Mouse (Mus musculus): Measurements from ENCODE around the gene Cnfn. TPM values are rescaled to one million over a fixed set of nuclear protein-coding genes. Genes with fewer than 3 reads are reported as not detected.

Cnfn gene
- polyA plus RNA-seq, 1 experiment from 2014 or later, result not detected

GRCm38 (mm10) chr7:25398610-25399009 lies 29.1 kb upstream of the Cnfn start, which contains the start of gene Lipe:
Gene Lipe, minus strand, starts transcription at chr7:25398710.
- H3K27ac ChIP-seq (replicated peaks), result no peak within 1 kb of the TSS
- H3K36me3 ChIP-seq, result no peaks in the 10 kb centered on the region
- 73% methylated on average over 1 of the region's 1 CpGs for WGBS
- H3K4me1 ChIP-seq, result peaks cover 25% of the 10 kb centered on the region
- H3K27me3 ChIP-seq (replicated peaks), result no peaks in the 10 kb centered on the region
- no peak for ATAC-seq (ENCODE audit: extremely low read depth, insufficient number of reproducible peaks, low FRiP score, low TSS enrichment)
- no peak within 1 kb of the TSS for H3K4me2 ChIP-seq
- H3K9me3 ChIP-seq, result no peaks in the 10 kb centered on the region
- no peak within 1 kb of the TSS for H3K4me3 ChIP-seq
- no peak within 1 kb of the TSS for H3K9ac ChIP-seq

GRCm38 (mm10) chr7:25396621-25397020 lies 27.1 kb upstream of the Cnfn start:
- Histone ChIP-seq H3K27ac (replicated peaks) (peak overlapping the region; percentile 61; the same call in 1 of the 2 replicates), H3K4me2 (peak overlapping the region; percentile 90), H3K9ac (0 out of 2 replicates have a peak overlapping the region, but pooled peaks have one; percentile 62), H3K9me3 (no peaks in the 10 kb centered on the region), H3K4me3 (peak overlapping the region; percentile 70), H3K27me3 (replicated peaks) (no peaks in the 10 kb centered on the region), H3K36me3 (no peaks in the 10 kb centered on the region), H3K4me1 (peaks cover 20% of the 10 kb centered on the region)
- 91% methylated on average over 14 of the region's 14 CpGs for WGBS
- ATAC-seq (ENCODE audit: extremely low read depth, insufficient number of reproducible peaks, low FRiP score, low TSS enrichment), result no peak

- H3K9ac ChIP-seq, result peak overlapping the region; percentile 87
- H3K4me1 ChIP-seq, result peaks cover 24% of the 10 kb centered on the region
- H3K4me2 ChIP-seq, result peak overlapping the region; percentile 90
- WGBS, result 6% methylated on average over 51 of the region's 52 CpGs
- H3K27ac ChIP-seq (replicated peaks), result peak overlapping the region; percentile 61
- H3K4me3 ChIP-seq, result peak overlapping the region; percentile 70
- no peaks in the 10 kb centered on the region for H3K27me3 ChIP-seq (replicated peaks)
- H3K36me3 ChIP-seq, result no peaks in the 10 kb centered on the region
- H3K9me3 ChIP-seq, result no peaks in the 10 kb centered on the region
- peak; percentile 92 for ATAC-seq (ENCODE audit: extremely low read depth, insufficient number of reproducible peaks, low FRiP score, low TSS enrichment)
Measured at GRCm38 (mm10) chr7:25395558-25396521, 26.3 kb upstream of the Cnfn start.

- Histone ChIP-seq H3K9ac (peak overlapping the region; percentile 87), H3K36me3 (no peaks in the 10 kb centered on the region), H3K27me3 (replicated peaks) (no peaks in the 10 kb centered on the region), H3K9me3 (no peaks in the 10 kb centered on the region), H3K4me1 (peaks cover 31% of the 10 kb centered on the region), H3K27ac (replicated peaks) (peak overlapping the region; percentile 29; the same call in 1 of the 2 replicates), H3K4me2 (peak overlapping the region; percentile 90), H3K4me3 (peak overlapping the region; percentile 70)
- under 1% methylated on average over 22 of the region's 22 CpGs for WGBS
- ATAC-seq (ENCODE audit: extremely low read depth, insufficient number of reproducible peaks, low FRiP score, low TSS enrichment), result no peak
Measured at GRCm38 (mm10) chr7:25395186-25395557, 25.6 kb upstream of the Cnfn start.

GRCm38 (mm10) chr7:25394754-25395153 lies 25.2 kb upstream of the Cnfn start:
- Histone ChIP-seq H3K27me3 (replicated peaks) (no peaks in the 10 kb centered on the region), H3K36me3 (no peaks in the 10 kb centered on the region), H3K27ac (replicated peaks) (no peak overlapping the region; the same call in 1 of the 2 replicates), H3K4me3 (peak overlapping the region; percentile 70), H3K9ac (peak overlapping the region; percentile 87), H3K4me2 (peak overlapping the region; percentile 90), H3K9me3 (no peaks in the 10 kb centered on the region), H3K4me1 (peaks cover 35% of the 10 kb centered on the region)
- WGBS, result 18% methylated on average over 7 of the region's 7 CpGs
- ATAC-seq (ENCODE audit: extremely low read depth, insufficient number of reproducible peaks, low FRiP score, low TSS enrichment), result no peak

GRCm38 (mm10) chr7:25393451-25394210 lies 24.1 kb upstream of the Cnfn start:
- peak overlapping the region; percentile 70; the same call in 1 of the 2 replicates for H3K4me3 ChIP-seq
- no peaks in the 10 kb centered on the region for H3K27me3 ChIP-seq (replicated peaks)
- ATAC-seq (ENCODE audit: extremely low read depth, insufficient number of reproducible peaks, low FRiP score, low TSS enrichment), result no peak
- H3K4me1 ChIP-seq, result peaks cover 42% of the 10 kb centered on the region
- peak overlapping the region; percentile 87 for H3K9ac ChIP-seq
- peak overlapping the region; percentile 90 for H3K4me2 ChIP-seq
- no peak overlapping the region for H3K27ac ChIP-seq (replicated peaks)
- no peaks in the 10 kb centered on the region for H3K9me3 ChIP-seq
- H3K36me3 ChIP-seq, result no peaks in the 10 kb centered on the region
- 71% methylated on average over 8 of the region's 8 CpGs for WGBS

- Histone ChIP-seq H3K9me3 (no peaks in the 10 kb centered on the region), H3K27me3 (replicated peaks) (no peaks in the 10 kb centered on the region), H3K4me3 (no peak overlapping the region), H3K36me3 (peaks cover 5% of the 10 kb centered on the region), H3K4me1 (peaks cover 42% of the 10 kb centered on the region), H3K9ac (0 out of 2 replicates have a peak overlapping the region, but pooled peaks have one; percentile 87), H3K4me2 (no peak overlapping the region), H3K27ac (replicated peaks) (no peak overlapping the region)
- WGBS, result 54% methylated on average over 7 of the region's 7 CpGs
- ATAC-seq (ENCODE audit: extremely low read depth, insufficient number of reproducible peaks, low FRiP score, low TSS enrichment), result no peak
Measured at GRCm38 (mm10) chr7:25392851-25393250, 23.3 kb upstream of the Cnfn start.

GRCm38 (mm10) chr7:25391856-25392453 lies 22.4 kb upstream of the Cnfn start:
- 69% methylated on average over 2 of the region's 2 CpGs for WGBS
- ATAC-seq (ENCODE audit: extremely low read depth, insufficient number of reproducible peaks, low FRiP score, low TSS enrichment), result no peak
- H3K27me3 ChIP-seq (replicated peaks), result no peaks in the 10 kb centered on the region
- H3K4me3 ChIP-seq, result no peak overlapping the region
- H3K9me3 ChIP-seq, result no peaks in the 10 kb centered on the region
- H3K9ac ChIP-seq, result no peak overlapping the region
- H3K4me2 ChIP-seq, result no peak overlapping the region
- H3K36me3 ChIP-seq, result peaks cover 14% of the 10 kb centered on the region
- H3K4me1 ChIP-seq, result peaks cover 45% of the 10 kb centered on the region
- H3K27ac ChIP-seq (replicated peaks), result no peak overlapping the region

GRCm38 (mm10) chr7:25390986-25391385 lies 21.5 kb upstream of the Cnfn start:
- Histone ChIP-seq H3K9me3 (no peaks in the 10 kb centered on the region), H3K27me3 (replicated peaks) (no peaks in the 10 kb centered on the region), H3K9ac (peak overlapping the region; percentile 52; the same call in 1 of the 2 replicates), H3K27ac (replicated peaks) (no peak overlapping the region), H3K4me3 (no peak overlapping the region), H3K36me3 (peaks cover 15% of the 10 kb centered on the region), H3K4me1 (peaks cover 49% of the 10 kb centered on the region), H3K4me2 (no peak overlapping the region)
- 64% methylated on average over 2 of the region's 2 CpGs for WGBS
- ATAC-seq (ENCODE audit: extremely low read depth, insufficient number of reproducible peaks, low FRiP score, low TSS enrichment), result no peak

GRCm38 (mm10) chr7:25390054-25390770 lies 20.7 kb upstream of the Cnfn start:
- Histone ChIP-seq H3K4me3 (no peak overlapping the region), H3K9me3 (no peaks in the 10 kb centered on the region), H3K36me3 (peaks cover 19% of the 10 kb centered on the region), H3K4me2 (no peak overlapping the region), H3K9ac (peak overlapping the region; percentile 52), H3K27me3 (replicated peaks) (no peaks in the 10 kb centered on the region), H3K4me1 (peaks cover 57% of the 10 kb centered on the region), H3K27ac (replicated peaks) (no peak overlapping the region; the same call in 1 of the 2 replicates)
- WGBS, result 41% methylated on average over 8 of the region's 8 CpGs
- no peak for ATAC-seq (ENCODE audit: extremely low read depth, insufficient number of reproducible peaks, low FRiP score, low TSS enrichment)
